Mouse (Mus musculus) hindbrain, embryonic 11.5 days (tissue): Measurements from ENCODE around the gene Cdk1. TPM values are rescaled to one million over a fixed set of nuclear protein-coding genes. Genes with fewer than 3 reads are reported as not detected.
"Not testable (repeated sequence)": the region's sequence is repeated elsewhere in the genome, so short reads cannot be mapped to it uniquely, and the experiment has no call there.

Experiments used
- ATAC-seq: fragments of 200-750 bp; cut with Nextera tagmentation; 2 replicates; pipeline ENCODE4 v1.8.0; 2017; ENCODE audit warnings: mild to moderate bottlenecking, moderate TSS enrichment, moderate library complexity; ENCODE audit not compliant: low FRiP score
- DNase-seq: peaks from one replicate; pipeline ENCODE4 v3.0.0-alpha.2; 2015; ENCODE audit warnings: low spot score
- H3K27ac ChIP-seq: fragments of 300-500 bp; sonication (generic); 2 replicates; pipeline ENCODE4 v1.5.1; 2014; ENCODE audit warnings: mild to moderate bottlenecking, low read depth, low read length
- H3K27me3 ChIP-seq: fragments of 300-500 bp; sonication (generic); 2 replicates; pipeline ENCODE4 v1.6.1; 2014; ENCODE audit warnings: mild to moderate bottlenecking, low read length, moderate library complexity, mixed read lengths; ENCODE audit not compliant: control insufficient read depth, insufficient read depth
- H3K36me3 ChIP-seq: fragments of 300-500 bp; sonication (generic); 2 replicates; pipeline ENCODE4 v1.6.1; 2014; ENCODE audit warnings: mild to moderate bottlenecking, low read length, moderate library complexity, mixed read lengths; ENCODE audit not compliant: control insufficient read depth, insufficient read depth
- H3K4me1 ChIP-seq: fragments of 300-500 bp; sonication (generic); replicated peaks from 2 replicates; pipeline ENCODE4 v1.6.1; 2014; ENCODE audit warnings: low read length, mixed read lengths; ENCODE audit not compliant: control insufficient read depth, insufficient read depth
- H3K4me2 ChIP-seq: fragments of 300-500 bp; sonication (generic); replicated peaks from 2 replicates; pipeline ENCODE4 v1.6.1; 2014; ENCODE audit warnings: mild to moderate bottlenecking, low read depth, low read length
- H3K4me3 ChIP-seq: fragments of 300-500 bp; sonication (generic); 2 replicates; pipeline ENCODE4 v1.5.1; 2014; ENCODE audit warnings: low read depth, low read length
- H3K9ac ChIP-seq: fragments of 300-500 bp; sonication (generic); 2 replicates; pipeline ENCODE4 v1.6.1; 2014; ENCODE audit warnings: low read depth, low read length
- H3K9me3 ChIP-seq: fragments of 300-500 bp; sonication (generic); 2 replicates; pipeline ENCODE4 v1.6.1; 2016; ENCODE audit warnings: low read length; ENCODE audit not compliant: control insufficient read depth
- WGBS: fragments of 180-500 bp; shearing (Covaris S2); extraction: QIAGEN DNeasy Blood & Tissue Kit; methylation state at CpG from one replicate; pipeline ENCODE4 v1.1.7; 2014; 5-methylcytosine and 5-hydroxymethylcytosine counted together
- polyA plus RNA-seq: library from polyadenylated mRNA; unstranded; fragments of >200 nt; fragmentation: Nextera tagmentation; extraction: Ambion mirVana; gene quantifications from 2 replicates; pipeline ENCODE4 v1.2.1, GENCODE M21; 2014

Gene Cdk1
- polyA plus RNA-seq, 1 experiment from 2014 or later = 348 TPM

GRCm38 (mm10) chr10:69353086-69353479, 345 bp upstream of the Cdk1 start:
- not testable (repeated sequence) for H3K36me3 ChIP-seq, H3K27ac ChIP-seq, DNase-seq, H3K9me3 ChIP-seq, H3K9ac ChIP-seq, H3K4me1 ChIP-seq, H3K27me3 ChIP-seq
- 40% methylated on average over 5 of the region's 5 CpGs for WGBS
- ATAC-seq = peak; percentile 55
- peak overlapping the region; percentile 60 for H3K4me2 ChIP-seq
- H3K4me3 ChIP-seq = peak overlapping the region; percentile 89

- Histone ChIP-seq H3K4me2 (peak overlapping the region; percentile 60), H3K27me3 (no peaks in the 10 kb centered on the region), H3K36me3 (0 out of 2 replicates have a peak, but pooled peaks cover 3% of the 10 kb centered on the region), H3K4me3 (peak overlapping the region; percentile 89), H3K4me1 (peaks cover 6% of the 10 kb centered on the region), H3K9ac (peak overlapping the region; percentile 76), H3K9me3 (no peaks in the 10 kb centered on the region), H3K27ac (0 out of 2 replicates have a peak overlapping the region, but pooled peaks have one; percentile 54)
- no peak for ATAC-seq
- DNase-seq = no peak
- WGBS = 2% methylated on average over 11 of the region's 11 CpGs
These were observed 911 bp downstream of the Cdk1 start for GRCm38 (mm10) chr10:69351842-69352211.

- H3K4me2 ChIP-seq = peak overlapping the region; percentile 60
- 27% methylated on average over 12 of the region's 12 CpGs for WGBS
- H3K4me1 ChIP-seq = peaks cover 6% of the 10 kb centered on the region
- H3K9me3 ChIP-seq = no peaks in the 10 kb centered on the region
- ATAC-seq (no peak), DNase-seq (no peak)
- no peaks in the 10 kb centered on the region for H3K27me3 ChIP-seq
- H3K4me3 ChIP-seq = peak overlapping the region; percentile 89
- 0 out of 2 replicates have a peak, but pooled peaks cover 3% of the 10 kb centered on the region for H3K36me3 ChIP-seq
- H3K9ac ChIP-seq = peak overlapping the region; percentile 76
- no peak overlapping the region for H3K27ac ChIP-seq
These were observed 1.5 kb downstream of the Cdk1 start for GRCm38 (mm10) chr10:69351071-69351841.

DNA sequence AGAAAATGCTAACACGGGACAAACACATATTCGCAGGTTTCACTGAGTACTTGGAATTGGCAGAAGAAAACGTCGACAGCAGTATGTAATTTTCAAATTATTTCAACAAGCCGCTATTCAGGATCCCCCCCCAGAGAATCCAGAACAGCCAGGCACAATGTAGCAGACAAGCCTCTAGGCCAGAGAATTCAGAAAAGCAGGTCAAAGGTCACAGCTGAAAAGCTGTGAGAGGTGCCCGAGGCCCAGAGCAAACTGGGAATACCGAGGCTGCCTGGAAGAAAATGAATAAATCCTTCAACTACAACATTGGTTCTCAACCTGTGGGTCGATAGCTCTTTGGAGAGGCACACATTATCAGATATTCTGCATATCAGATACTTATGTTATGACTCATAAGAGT, 4.5 kb downstream of the Cdk1 start:
- H3K27me3 ChIP-seq = no peaks in the 10 kb centered on the region
- no peak overlapping the region for H3K9ac ChIP-seq
- H3K27ac ChIP-seq = no peak overlapping the region
- peaks cover 6% of the 10 kb centered on the region for H3K4me1 ChIP-seq
- ATAC-seq (no peak), DNase-seq (no peak)
- no peak overlapping the region for H3K4me3 ChIP-seq
- 58% methylated on average over 8 of the region's 8 CpGs for WGBS
- H3K9me3 ChIP-seq = no peaks in the 10 kb centered on the region
- H3K4me2 ChIP-seq = no peak overlapping the region
- H3K36me3 ChIP-seq = peaks cover 11% of the 10 kb centered on the region; the same call in 1 of the 2 replicates

GRCm38 (mm10) chr10:69342328-69342727, 10.4 kb downstream of the Cdk1 start:
- Histone ChIP-seq H3K9me3 (no peaks in the 10 kb centered on the region), H3K4me1 (no peaks in the 10 kb centered on the region), H3K27ac (no peak overlapping the region), H3K4me3 (no peak overlapping the region), H3K4me2 (no peak overlapping the region), H3K27me3 (no peaks in the 10 kb centered on the region), H3K36me3 (peaks cover 25% of the 10 kb centered on the region), H3K9ac (no peak overlapping the region)
- DNase-seq = no peak
- ATAC-seq = no peak
- WGBS = 82% methylated on average over 9 of the region's 9 CpGs

- H3K36me3 ChIP-seq = peaks cover 27% of the 10 kb centered on the region
These were observed 11.0 kb downstream of the Cdk1 start for GRCm38 (mm10) chr10:69341570-69342227.

DNA sequence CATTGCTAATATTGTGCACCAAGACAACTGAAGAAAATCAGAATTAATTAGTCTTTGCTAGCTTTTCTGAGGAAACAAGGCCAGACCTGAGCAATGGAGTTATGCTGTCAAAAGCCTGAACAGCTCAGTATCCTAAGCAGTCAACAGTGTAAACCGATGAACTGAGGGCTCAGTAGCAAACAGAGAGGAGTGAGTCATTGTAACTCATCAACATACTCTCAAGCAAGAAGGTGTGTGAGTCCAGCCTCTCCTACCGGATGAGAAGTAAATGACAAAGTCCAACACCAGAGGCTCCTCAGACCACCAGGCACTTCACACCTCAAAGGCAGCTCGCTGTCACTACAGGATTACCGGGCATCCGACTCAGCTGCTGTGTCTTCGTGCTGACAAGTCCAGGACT, 12.7 kb downstream of the Cdk1 start:
- Histone ChIP-seq H3K9ac (no peak overlapping the region), H3K4me2 (no peak overlapping the region), H3K9me3 (no peaks in the 10 kb centered on the region), H3K4me1 (no peaks in the 10 kb centered on the region), H3K27me3 (no peaks in the 10 kb centered on the region), H3K36me3 (peaks cover 27% of the 10 kb centered on the region), H3K4me3 (no peak overlapping the region), H3K27ac (no peak overlapping the region)
- 95% methylated on average over 6 of the region's 6 CpGs for WGBS
- ATAC-seq (no peak), DNase-seq (no peak)

More at GRCm38 (mm10) chr10:69341570-69342227, 11.0 kb downstream of the Cdk1 start:
- ATAC-seq = no peak
- 72% methylated on average over 6 of the region's 6 CpGs for WGBS
- no peaks in the 10 kb centered on the region for H3K9me3 ChIP-seq
- H3K4me3 ChIP-seq = no peak overlapping the region
- H3K27ac ChIP-seq = no peak overlapping the region
- no peak for DNase-seq
- H3K4me1 ChIP-seq = no peaks in the 10 kb centered on the region
- no peak overlapping the region for H3K4me2 ChIP-seq
- no peaks in the 10 kb centered on the region for H3K27me3 ChIP-seq
- H3K9ac ChIP-seq = no peak overlapping the region

GRCm38 (mm10) chr10:69336219-69336618, 16.5 kb downstream of the Cdk1 start:
- Histone ChIP-seq H3K4me3 (no peak overlapping the region), H3K9me3 (no peaks in the 10 kb centered on the region), H3K4me2 (no peak overlapping the region), H3K27me3 (no peaks in the 10 kb centered on the region), H3K9ac (no peak overlapping the region), H3K4me1 (no peaks in the 10 kb centered on the region), H3K36me3 (peaks cover 12% of the 10 kb centered on the region), H3K27ac (no peak overlapping the region)
- ATAC-seq = no peak
- 93% methylated on average over 11 of the region's 11 CpGs for WGBS
- DNase-seq = no peak

DNA sequence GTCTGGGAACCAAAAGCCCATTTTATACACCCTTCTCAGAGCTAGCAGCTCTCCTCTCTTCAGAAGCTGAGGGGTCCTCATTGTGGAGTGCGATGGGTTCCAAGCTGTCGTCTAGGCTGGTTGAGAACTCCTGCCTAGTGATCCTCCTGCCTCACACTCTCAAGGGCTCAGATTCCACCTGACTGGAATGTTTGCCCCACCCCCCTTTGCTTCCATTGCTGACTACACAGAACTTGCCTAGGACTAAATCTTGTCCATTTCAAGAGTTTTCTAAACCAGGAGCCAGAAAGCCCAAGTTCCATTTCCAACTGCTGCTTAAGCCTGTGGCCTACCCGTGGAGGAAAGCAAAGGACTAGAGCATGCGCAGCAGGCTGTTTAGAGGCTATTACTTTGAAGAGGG, 17.1 kb downstream of the Cdk1 start:
- no peak overlapping the region for H3K27ac ChIP-seq
- no peak overlapping the region for H3K4me3 ChIP-seq
- no peak overlapping the region for H3K4me2 ChIP-seq
- no peaks in the 10 kb centered on the region for H3K4me1 ChIP-seq
- H3K36me3 ChIP-seq = peaks cover 12% of the 10 kb centered on the region
- WGBS = 82% methylated on average over 4 of the region's 4 CpGs
- no peak for DNase-seq
- H3K27me3 ChIP-seq = no peaks in the 10 kb centered on the region
- H3K9me3 ChIP-seq = no peaks in the 10 kb centered on the region
- H3K9ac ChIP-seq = no peak overlapping the region
- no peak for ATAC-seq
